Mouse (Mus musculus): ENCODE measurements around the gene Rnaseh2b. TPM values are rescaled to one million over a fixed set of nuclear protein-coding genes. Genes with fewer than 3 reads are reported as not detected.

Gene Rnaseh2b
- polyA plus RNA-seq, 1 experiment from 2014 or later = 53.0 TPM

DNA sequence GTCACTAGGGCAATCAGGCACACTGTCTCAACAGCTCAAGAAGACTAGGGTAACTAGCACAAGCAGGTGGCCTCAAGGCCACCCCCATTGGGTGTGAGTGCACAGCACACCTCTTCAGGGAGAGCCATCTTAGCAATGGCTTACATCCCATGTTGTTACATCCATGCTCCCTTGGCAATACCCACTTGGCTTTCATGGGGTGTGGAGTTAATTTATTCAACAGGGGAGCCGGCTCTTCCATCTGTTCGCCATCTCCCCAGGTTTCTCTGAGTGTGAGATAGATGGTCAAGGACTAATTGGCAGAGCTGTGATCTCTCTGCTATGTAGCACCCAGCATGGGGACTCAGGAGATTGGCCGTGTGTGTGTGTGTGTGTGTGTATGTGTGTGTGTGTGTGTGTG lies 90.7 kb downstream of the Rnaseh2b start:
- no peak for DNase-seq (ENCODE audit: low spot score)
- Histone ChIP-seq H3K27me3 (ENCODE audit: low read depth, poor library complexity, severe bottlenecking) (no peaks in the 10 kb centered on the region), H3K9me3 (replicated peaks) (no peaks in the 10 kb centered on the region), H3K4me3 (no peak overlapping the region), H3K27ac (no peak overlapping the region), H3K36me3 (no peaks in the 10 kb centered on the region), H3K4me1 (no peaks in the 10 kb centered on the region)
- WGBS = 84% methylated on average over 3 of the region's 3 CpGs

DNA sequence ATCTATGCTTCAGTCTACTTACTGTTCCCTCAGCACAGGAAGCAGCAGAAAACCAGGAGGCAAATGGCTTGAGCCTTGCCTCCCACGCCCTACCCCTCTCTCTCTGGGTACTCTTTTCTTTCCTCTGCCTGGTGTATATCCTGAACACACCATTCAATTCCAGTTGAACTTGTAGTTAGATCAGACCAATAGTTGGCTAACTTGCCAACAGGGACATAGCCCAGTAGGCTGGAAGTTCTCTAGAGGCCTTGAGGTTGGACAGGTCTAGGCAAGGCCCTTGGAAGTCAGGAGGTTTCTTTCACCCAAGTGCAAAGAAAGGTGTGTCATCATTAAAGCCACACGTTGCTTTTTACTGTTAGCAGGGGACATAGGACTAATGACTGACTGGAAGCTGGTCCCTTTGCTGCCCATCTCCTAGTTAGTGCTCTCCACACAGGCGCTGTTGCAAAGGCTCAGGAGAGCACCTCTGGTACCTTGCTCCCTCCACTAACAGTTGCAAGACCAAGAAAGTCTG lies 91.5 kb downstream of the Rnaseh2b start:
- Histone ChIP-seq H3K27ac (no peak overlapping the region), H3K4me3 (no peak overlapping the region), H3K36me3 (no peaks in the 10 kb centered on the region), H3K4me1 (no peaks in the 10 kb centered on the region), H3K9me3 (replicated peaks) (no peaks in the 10 kb centered on the region), H3K27me3 (ENCODE audit: low read depth, poor library complexity, severe bottlenecking) (no peaks in the 10 kb centered on the region)
- no peak for DNase-seq (ENCODE audit: low spot score)
- WGBS = 80% methylated on average over 3 of the region's 3 CpGs

DNA sequence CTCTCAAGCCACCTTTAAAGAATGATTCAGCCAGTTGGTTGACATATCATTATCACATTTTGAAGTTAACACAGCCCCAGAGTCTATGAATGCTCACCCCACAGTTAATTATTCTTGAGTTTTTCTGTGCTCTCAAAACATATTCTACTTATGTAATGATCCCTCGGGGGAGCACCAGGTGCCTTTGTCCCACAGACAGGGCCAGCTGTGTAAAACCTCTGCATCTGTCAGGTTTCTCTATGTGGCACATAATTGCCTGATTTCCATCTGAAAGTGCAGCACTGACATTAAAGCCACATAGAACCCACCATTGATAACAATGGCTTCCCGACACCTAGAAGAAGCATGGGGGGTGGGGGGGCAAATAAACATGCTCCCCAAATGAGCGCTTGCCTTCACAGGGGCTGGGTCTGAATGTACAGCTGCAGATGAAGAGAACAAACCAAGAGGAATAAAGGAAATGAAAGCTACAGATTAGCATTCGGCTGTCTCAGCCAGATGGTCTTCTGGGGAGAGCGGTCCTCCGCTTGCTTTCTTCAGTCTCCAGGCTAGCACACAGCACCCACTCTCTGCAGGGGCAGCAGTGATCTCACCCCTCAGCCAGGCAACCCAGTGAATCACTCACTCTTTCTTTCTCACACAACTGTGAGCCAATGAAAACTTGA lies 96.8 kb downstream of the Rnaseh2b start:
- H3K27me3 ChIP-seq (ENCODE audit: low read depth, poor library complexity, severe bottlenecking) = no peaks in the 10 kb centered on the region
- no peak overlapping the region for H3K4me3 ChIP-seq
- no peaks in the 10 kb centered on the region for H3K9me3 ChIP-seq (replicated peaks)
- no peak for DNase-seq (ENCODE audit: low spot score)
- no peak overlapping the region for H3K27ac ChIP-seq
- no peaks in the 10 kb centered on the region for H3K36me3 ChIP-seq
- H3K4me1 ChIP-seq = peaks cover 3% of the 10 kb centered on the region; the same call in 1 of the 2 replicates
- WGBS = 76% methylated on average over 6 of the region's 6 CpGs

DNA sequence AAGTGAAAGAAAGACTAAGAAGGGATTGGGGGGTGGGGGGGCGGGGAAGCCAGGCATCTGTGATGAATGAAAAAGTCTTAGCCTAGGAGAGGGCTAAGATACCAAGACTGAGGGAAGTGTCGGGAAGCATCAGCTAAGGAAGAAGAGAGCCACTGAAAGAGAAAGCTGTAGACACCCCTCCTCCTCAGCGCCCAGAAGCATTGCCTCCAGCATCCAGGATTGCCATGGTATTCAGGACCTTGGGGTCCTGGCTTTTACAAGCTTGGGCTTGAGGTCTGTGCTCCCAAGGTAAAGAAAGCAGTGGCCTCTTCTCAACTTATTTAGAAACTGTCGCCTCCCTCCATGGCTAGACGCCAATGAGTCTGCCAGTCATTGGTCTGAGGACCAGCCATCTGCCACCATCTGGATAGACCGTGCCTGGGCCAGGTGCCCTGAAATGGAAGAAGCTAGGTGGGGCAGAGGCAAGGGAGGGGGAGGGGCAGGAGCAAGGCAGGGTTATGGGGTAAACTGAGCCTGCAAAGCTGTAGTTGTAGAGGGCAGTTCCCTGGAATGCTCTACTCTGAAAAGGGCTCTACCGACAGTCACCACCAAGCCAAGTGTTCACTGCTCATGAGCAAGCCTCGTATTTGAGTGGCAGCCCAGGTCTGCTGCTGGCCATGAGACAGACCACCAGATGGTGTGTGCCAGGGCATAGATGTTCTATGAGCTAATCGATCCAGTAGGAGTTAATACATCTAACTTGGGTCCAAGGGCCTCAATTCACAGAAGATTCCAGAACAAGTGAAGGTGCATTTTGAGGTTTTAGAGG lies 97.5 kb downstream of the Rnaseh2b start:
- Histone ChIP-seq H3K36me3 (no peaks in the 10 kb centered on the region), H3K4me3 (no peak overlapping the region), H3K27me3 (ENCODE audit: low read depth, poor library complexity, severe bottlenecking) (no peaks in the 10 kb centered on the region), H3K4me1 (peaks cover 3% of the 10 kb centered on the region; the same call in 1 of the 2 replicates), H3K27ac (no peak overlapping the region), H3K9me3 (replicated peaks) (no peaks in the 10 kb centered on the region)
- no peak for DNase-seq (ENCODE audit: low spot score)
- WGBS = 77% methylated on average over 9 of the region's 9 CpGs

DNA sequence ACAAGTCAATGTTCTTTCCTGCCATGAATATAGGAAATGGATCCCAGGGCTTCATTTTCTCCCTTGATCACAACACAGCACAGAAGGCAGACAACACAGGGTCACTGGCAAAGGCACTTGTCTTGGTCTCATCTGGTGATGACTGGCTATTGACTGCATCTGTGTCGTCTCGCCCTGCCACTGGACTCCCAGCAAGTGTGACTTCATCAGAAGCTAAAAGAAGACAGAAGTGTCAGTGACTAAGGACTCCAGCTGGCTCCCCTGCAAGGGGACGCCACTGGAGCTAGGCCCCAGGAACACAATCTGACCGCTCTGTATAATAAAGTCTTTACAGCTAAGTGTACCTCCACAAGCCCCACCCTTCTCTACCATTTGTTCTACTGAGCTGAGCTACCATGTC lies 100.4 kb downstream of the Rnaseh2b start:
- no peaks in the 10 kb centered on the region for H3K9me3 ChIP-seq (replicated peaks)
- H3K4me1 ChIP-seq = peaks cover 3% of the 10 kb centered on the region; the same call in 1 of the 2 replicates
- H3K36me3 ChIP-seq = no peaks in the 10 kb centered on the region
- DNase-seq (ENCODE audit: low spot score) = no peak
- H3K27me3 ChIP-seq (ENCODE audit: low read depth, poor library complexity, severe bottlenecking) = no peaks in the 10 kb centered on the region
- WGBS = 79% methylated on average over 4 of the region's 4 CpGs
- no peak overlapping the region for H3K4me3 ChIP-seq
- H3K27ac ChIP-seq = no peak overlapping the region

DNA sequence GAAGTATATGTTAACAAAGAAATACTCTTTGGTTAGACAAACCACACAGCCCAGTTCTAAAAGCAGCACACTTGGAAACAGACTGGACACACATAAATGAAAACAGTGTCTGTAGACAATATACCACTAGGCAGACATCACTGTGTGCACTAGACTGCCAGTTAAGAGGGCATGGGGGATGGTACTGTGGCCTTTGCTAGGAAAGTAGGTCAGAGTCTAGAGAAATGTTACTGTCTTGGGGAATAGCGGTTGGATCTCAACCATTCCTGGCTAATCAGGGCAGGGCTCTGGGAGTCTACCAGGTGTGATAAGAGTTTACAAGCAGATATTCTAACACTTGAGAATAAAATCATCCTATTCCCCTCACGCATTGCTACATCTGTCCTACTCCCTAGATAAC lies 103.0 kb downstream of the Rnaseh2b start:
- H3K27me3 ChIP-seq (ENCODE audit: low read depth, poor library complexity, severe bottlenecking) = no peaks in the 10 kb centered on the region
- DNase-seq (ENCODE audit: low spot score) = no peak
- no peak overlapping the region for H3K27ac ChIP-seq
- H3K36me3 ChIP-seq = no peaks in the 10 kb centered on the region
- H3K4me1 ChIP-seq = 0 out of 2 replicates have a peak, but pooled peaks cover 3% of the 10 kb centered on the region
- 90% methylated on average over 2 of the region's 2 CpGs for WGBS
- H3K4me3 ChIP-seq = no peak overlapping the region
- no peaks in the 10 kb centered on the region for H3K9me3 ChIP-seq (replicated peaks)

DNA sequence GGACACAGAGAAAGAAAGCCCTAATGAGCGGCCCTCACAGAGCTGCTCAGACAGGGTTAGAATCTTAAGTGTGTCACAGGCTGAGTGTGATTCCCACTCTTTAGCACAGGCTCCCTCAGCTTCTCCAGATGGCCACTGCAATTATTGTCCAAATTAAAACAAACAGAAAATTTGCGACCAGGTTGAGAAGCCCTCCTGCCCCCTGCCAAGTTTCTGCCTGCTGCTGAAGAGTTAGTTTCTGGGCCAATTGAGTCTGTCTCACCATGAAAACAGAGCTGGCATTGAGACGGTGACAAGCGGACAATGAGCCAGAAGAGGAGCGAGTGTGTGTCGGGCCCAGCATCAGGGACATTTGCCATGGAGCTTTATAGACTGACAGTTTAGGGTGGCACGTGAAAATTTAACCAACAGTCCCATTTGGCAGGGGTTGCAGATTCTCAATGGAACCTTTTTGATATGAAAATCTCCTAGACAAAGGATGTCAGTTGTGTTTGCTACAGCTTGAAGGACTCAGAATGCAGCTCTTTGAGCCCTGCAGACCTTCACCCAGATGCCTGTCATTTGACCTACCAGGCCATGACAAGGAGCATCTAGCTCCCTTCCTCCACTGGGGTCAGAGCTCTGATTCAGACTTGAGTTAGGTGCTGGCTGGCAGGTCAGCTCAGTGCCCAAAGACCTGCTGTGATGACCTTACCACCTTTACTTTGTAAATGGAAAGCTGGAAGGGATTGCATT lies 123.8 kb downstream of the Rnaseh2b start:
- H3K27me3 ChIP-seq (ENCODE audit: low read depth, poor library complexity, severe bottlenecking) = no peaks in the 10 kb centered on the region
- H3K4me1 ChIP-seq = peaks cover 17% of the 10 kb centered on the region
- WGBS = 67% methylated on average over 7 of the region's 7 CpGs
- H3K36me3 ChIP-seq = no peaks in the 10 kb centered on the region
- DNase-seq (ENCODE audit: low spot score) = no peak
- H3K27ac ChIP-seq = no peak overlapping the region
- no peak overlapping the region for H3K4me3 ChIP-seq
- H3K9me3 ChIP-seq (replicated peaks) = no peaks in the 10 kb centered on the region

DNA sequence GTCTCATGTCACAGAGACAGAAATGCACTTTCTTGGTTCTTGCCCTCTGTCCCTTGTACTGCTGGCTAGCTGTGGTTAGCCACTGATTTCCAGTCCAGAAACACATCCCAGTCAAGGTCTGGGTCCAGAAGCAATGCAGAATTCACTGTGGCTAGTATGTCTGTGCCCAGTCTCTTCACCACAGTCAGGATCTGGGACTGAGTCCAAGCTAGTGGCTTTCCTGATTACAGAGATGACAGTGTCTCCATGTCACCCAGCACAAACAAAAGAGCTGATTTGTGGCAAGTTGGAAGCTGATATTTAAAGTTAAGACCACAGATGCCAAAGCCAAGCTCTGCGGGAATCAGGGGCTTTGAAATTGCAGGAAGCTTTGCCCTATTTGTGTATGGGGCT lies 124.3 kb downstream of the Rnaseh2b start:
- H3K27ac ChIP-seq = no peak overlapping the region
- no peaks in the 10 kb centered on the region for H3K9me3 ChIP-seq (replicated peaks)
- H3K4me1 ChIP-seq = peaks cover 17% of the 10 kb centered on the region
- 78% methylated on average over 1 of the region's 1 CpGs for WGBS
- H3K36me3 ChIP-seq = no peaks in the 10 kb centered on the region
- H3K4me3 ChIP-seq = no peak overlapping the region
- no peak for DNase-seq (ENCODE audit: low spot score)
- H3K27me3 ChIP-seq (ENCODE audit: low read depth, poor library complexity, severe bottlenecking) = no peaks in the 10 kb centered on the region

DNA sequence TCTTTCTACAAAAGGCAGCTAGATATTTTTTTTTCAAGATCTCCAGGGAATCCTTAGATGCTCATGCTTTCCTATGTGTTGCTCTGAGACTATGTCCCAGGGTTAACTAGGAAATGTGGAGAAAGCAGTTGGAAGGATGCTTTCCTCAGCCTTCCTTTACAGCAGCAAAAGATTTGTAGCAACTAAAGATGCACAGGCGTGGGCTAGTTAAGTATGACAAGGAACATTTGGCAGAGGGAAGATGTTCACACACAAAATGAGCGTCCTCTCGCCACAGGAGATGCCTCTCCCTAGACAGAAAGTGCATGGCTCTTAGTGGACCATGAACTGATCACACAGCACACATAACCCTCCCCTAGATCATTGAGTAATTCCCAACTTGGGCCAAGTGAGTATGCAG lies 125.1 kb downstream of the Rnaseh2b start:
- no peak overlapping the region for H3K27ac ChIP-seq
- no peaks in the 10 kb centered on the region for H3K9me3 ChIP-seq (replicated peaks)
- H3K4me1 ChIP-seq = peaks cover 17% of the 10 kb centered on the region
- 87% methylated on average over 3 of the region's 3 CpGs for WGBS
- no peaks in the 10 kb centered on the region for H3K27me3 ChIP-seq (ENCODE audit: low read depth, poor library complexity, severe bottlenecking)
- H3K4me3 ChIP-seq = no peak overlapping the region
- no peaks in the 10 kb centered on the region for H3K36me3 ChIP-seq
- DNase-seq (ENCODE audit: low spot score) = no peak

DNA sequence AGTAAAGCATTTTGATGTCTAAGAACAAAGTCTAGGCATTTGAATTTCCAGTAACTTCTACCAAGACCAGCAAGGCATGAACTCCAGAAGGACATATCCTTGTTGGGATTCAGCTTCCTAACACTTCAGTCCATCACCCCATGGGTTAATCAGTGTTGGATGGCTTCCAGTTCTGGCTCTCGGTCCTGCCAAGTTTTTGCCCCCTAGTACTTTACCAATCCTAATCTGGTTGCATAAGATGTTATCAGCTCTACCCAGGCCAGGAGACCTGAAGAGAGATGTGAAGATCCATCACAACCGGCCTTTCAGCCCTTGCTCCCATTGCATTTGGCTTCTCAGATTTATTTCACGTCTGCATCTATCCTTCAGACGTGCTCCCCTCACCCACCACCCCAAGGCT lies 129.9 kb downstream of the Rnaseh2b start:
- Histone ChIP-seq H3K9me3 (replicated peaks) (no peaks in the 10 kb centered on the region), H3K4me3 (no peak overlapping the region), H3K27ac (no peak overlapping the region), H3K4me1 (peaks cover 3% of the 10 kb centered on the region; the same call in 1 of the 2 replicates), H3K27me3 (ENCODE audit: low read depth, poor library complexity, severe bottlenecking) (no peaks in the 10 kb centered on the region), H3K36me3 (no peaks in the 10 kb centered on the region)
- DNase-seq (ENCODE audit: low spot score) = no peak
- WGBS = 87% methylated on average over 4 of the region's 4 CpGs

All from limb, embryonic 10.5 days (tissue).